Mouse (Mus musculus) cerebellum, adult 11 months (tissue): Measurements from ENCODE around the gene Olfr1495.
"Not testable (repeated sequence)": the region's sequence is repeated elsewhere in the genome, so short reads cannot be mapped to it uniquely, and the experiment has no call there.

ENCODE experiments used
- DNase-seq: peaks from one replicate; pipeline ENCODE4 v3.0.0; 2022

Gene Olfr1495

GRCm38 (mm10) chr19:13764306-13764705 lies at the start of gene Olfr1495:
Gene Olfr1495, plus strand, starts transcription at chr19:13764606.
- no peak for DNase-seq

- no peak for DNase-seq
Observed at GRCm38 (mm10) chr19:13722978-13723377, 41.4 kb upstream of the Olfr1495 start, which contains the start of gene Olfr1493-ps1. Gene Olfr1493-ps1, plus strand, starts transcription at chr19:13723278.

- DNase-seq, result no peak
Observed at GRCm38 (mm10) chr19:13739428-13739827, 25.0 kb upstream of the Olfr1495 start, which contains the start of gene Olfr1494. Gene Olfr1494, plus strand, starts transcription at chr19:13739728.

- peak; percentile 20 for DNase-seq
Observed at GRCm38 (mm10) chr19:13749366-13749765, 15.0 kb upstream of the Olfr1495 start.

- DNase-seq, result peak; percentile 16
Observed at GRCm38 (mm10) chr19:13768565-13769276, 4.3 kb downstream of the Olfr1495 start.

GRCm38 (mm10) chr19:13777578-13777977 lies 13.2 kb downstream of the Olfr1495 start, which contains the start of gene Olfr1496:
Gene Olfr1496, plus strand, starts transcription at chr19:13777878.
- no peak for DNase-seq

- DNase-seq, result no peak
Observed at GRCm38 (mm10) chr19:13798102-13798501, 33.7 kb downstream of the Olfr1495 start, which contains the start of gene Olfr1497. Gene Olfr1497, minus strand, starts transcription at chr19:13798202.

- DNase-seq, result not testable (repeated sequence)
Observed at GRCm38 (mm10) chr19:13805486-13805885, 41.1 kb downstream of the Olfr1495 start.

- no peak for DNase-seq
Observed at GRCm38 (mm10) chr19:13812823-13813222, 48.4 kb downstream of the Olfr1495 start.

- DNase-seq, result no peak
Observed at GRCm38 (mm10) chr19:13818827-13819226, 54.4 kb downstream of the Olfr1495 start.

- no peak for DNase-seq
Observed at GRCm38 (mm10) chr19:13819347-13819746, 54.9 kb downstream of the Olfr1495 start, which contains the start of gene Olfr1499. Gene Olfr1499, minus strand, starts transcription at chr19:13819447.
